ENCODE assay signal across 10 mouse cellular contexts in the genomic region with DNA sequence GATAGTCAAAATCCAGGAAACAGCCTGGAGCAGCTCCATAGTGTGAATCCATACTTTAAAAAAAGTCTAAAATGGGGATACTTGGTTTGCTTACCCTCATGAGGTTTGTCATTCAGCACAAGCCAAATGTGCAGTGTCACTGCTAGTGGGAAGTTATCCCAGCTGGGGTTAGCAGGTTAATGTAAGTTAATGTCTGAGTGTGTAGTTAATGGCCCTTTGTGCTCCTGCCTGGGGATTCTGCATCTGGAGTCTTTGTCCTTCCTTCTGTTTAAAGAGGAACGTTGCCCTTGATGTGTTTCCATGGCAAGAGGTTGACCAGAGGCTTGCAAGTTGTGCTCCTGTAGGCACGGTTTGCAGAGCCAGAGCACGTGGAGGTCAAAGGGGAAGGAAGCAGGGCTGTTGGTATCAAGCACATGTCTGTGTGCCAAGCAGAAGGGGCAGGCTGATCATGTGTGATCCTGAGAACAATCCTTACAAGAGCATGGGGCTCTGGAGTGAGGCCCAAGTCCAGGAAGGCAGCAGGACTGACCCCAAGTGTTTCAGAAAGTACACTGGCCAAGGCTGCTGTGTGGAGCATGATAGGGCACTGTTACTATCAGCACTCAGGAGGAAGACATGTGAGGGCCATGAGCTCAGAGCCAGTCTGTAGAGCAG. TPM values are rescaled to one million over a fixed set of nuclear protein-coding genes. Genes with fewer than 3 reads are reported as not detected.
DNase-seq lines count a peak whose midpoint lies in the region; ATAC-seq and TF ChIP-seq lines count a peak whose summit lies in the region.
"Had no signal": no experiment of that assay in that cellular context is flagged by ENCODE, and none has a peak within 500 bp of the region (broad histone marks: within the 10 kb centered on the region; RNA-seq: fewer than 3 reads in every experiment).

No protein-coding gene starts in this region.

- intact Hi-C loops in left cerebral cortex, postnatal 14 days (cut with DNase I): no loop called here

- no peaks in the 10 kb centered on the region for H3K9me3 ChIP-seq in embryonic facial prominence, embryonic 10.5 days
- H3K9me3 ChIP-seq in lung, embryonic 14.5 days (ENCODE audit: low read depth, low read length): no peaks in the 10 kb centered on the region

- no peaks in the 10 kb centered on the region for H3K27me3 ChIP-seq in embryonic facial prominence, embryonic 10.5 days (replicated peaks; ENCODE audit: low read depth, poor library complexity, severe bottlenecking)
- no peaks in the 10 kb centered on the region for H3K27me3 ChIP-seq in kidney, adult 2 months (replicated peaks; ENCODE audit: control insufficient read depth, insufficient read depth, low read length)
- no peaks in the 10 kb centered on the region for H3K27me3 ChIP-seq in lung, embryonic 14.5 days (ENCODE audit: insufficient read depth, low read length)

- H3K4me1 ChIP-seq in embryonic facial prominence, embryonic 10.5 days: peaks cover 27% of the 10 kb centered on the region
- peaks cover 47% of the 10 kb centered on the region for H3K4me1 ChIP-seq in kidney, adult 2 months (ENCODE audit: control insufficient read depth, insufficient read depth, low read length)
- peaks cover 36% of the 10 kb centered on the region for H3K4me1 ChIP-seq in lung, embryonic 14.5 days (ENCODE audit: insufficient read depth)

- peak; percentile 77 for DNase-seq in R1 (ENCODE audit: low read depth, low spot score)
- no peak for DNase-seq in embryonic facial prominence, embryonic 10.5 days (ENCODE audit: low spot score)
- peak; percentile 88 for DNase-seq in kidney, adult 2 months
- no peak for DNase-seq in lung, embryonic 14.5 days
- DNase-seq in left cerebral cortex, adult 9 months (ENCODE audit: low spot score in 2 of 2): no peak
- no peak for DNase-seq in retina, embryonic 14.5 days (ENCODE audit: low spot score)
- DNase-seq in left cerebral cortex, postnatal 14 days (ENCODE audit: low spot score in 2 of 2): no peak
- DNase-seq in spleen, adult 18-20 months: no peak
- DNase-seq: retina, postnatal 1 day had no signal

- WGBS in embryonic facial prominence, embryonic 10.5 days: 13% methylated on average over 3 of the region's 3 CpGs
- WGBS in kidney, adult 2 months: 5% methylated on average over 3 of the region's 3 CpGs
- 16% methylated on average over 3 of the region's 3 CpGs for WGBS in lung, embryonic 14.5 days

- no peak overlapping the region for H3K9ac ChIP-seq in lung, embryonic 14.5 days

- H3K4me3 ChIP-seq in embryonic facial prominence, embryonic 10.5 days: no peak overlapping the region
- H3K4me3 ChIP-seq in kidney, adult 2 months (ENCODE audit: insufficient read depth, low read depth, low read length): no peak overlapping the region
- no peak overlapping the region for H3K4me3 ChIP-seq in lung, embryonic 14.5 days (ENCODE audit: low read depth, low read length)

- peak; percentile 63; the same call in 1 of the 2 replicates for ATAC-seq in lung, embryonic 14.5 days (ENCODE audit: insufficient read depth)

- no peak for TF ChIP-seq POLR2A in kidney, adult 2 months (IDR thresholded peaks at IDR 0.05; ENCODE audit: low read depth, low read length)

- H3K4me2 ChIP-seq in lung, embryonic 14.5 days: peak overlapping the region; percentile 10; the same call in 1 of the 2 replicates

- no peak for TF ChIP-seq CTCF in kidney, adult 2 months (conservative IDR thresholded peaks at IDR 0.05; ENCODE audit: insufficient read depth, insufficient read length, low read depth, low read length)
- no peak for TF ChIP-seq CTCF in lung, embryonic 14.5 days (IDR thresholded peaks at IDR 0.05; ENCODE audit: low read depth)

- peaks cover 5% of the 10 kb centered on the region; the same call in 1 of the 2 replicates for H3K36me3 ChIP-seq in embryonic facial prominence, embryonic 10.5 days (replicated peaks)
- H3K36me3 ChIP-seq in kidney, adult 2 months (ENCODE audit: control insufficient read depth, insufficient read depth, low read length): no peaks in the 10 kb centered on the region; the same call in 1 of the 2 replicates
- H3K36me3 ChIP-seq in lung, embryonic 14.5 days (ENCODE audit: insufficient read depth): no peaks in the 10 kb centered on the region

- H3K27ac ChIP-seq in embryonic facial prominence, embryonic 10.5 days (replicated peaks): peak overlapping the region; percentile 72
- H3K27ac ChIP-seq in kidney, adult 2 months (ENCODE audit: insufficient read depth, low read depth, low read length): peak overlapping the region; percentile 61
- H3K27ac ChIP-seq in lung, embryonic 14.5 days (ENCODE audit: low read depth): peak overlapping the region; percentile 75

RNA-seq across cellular contexts. Expression of a gene that starts 24.7 kb away (rescaled TPM):
- 34.9 and 38.1 TPM in 2 replicates for polyA plus RNA-seq in embryonic facial prominence, embryonic 10.5 days (2016; fragmentation: Nextera tagmentation; extraction: Ambion mirVana)
- 20.6 and 23.4 TPM in 2 replicates for polyA plus RNA-seq in kidney, adult 2 months (2012; rRNA removed)
- 52.5 and 56.8 TPM in 2 replicates for polyA plus RNA-seq in lung, embryonic 14.5 days (2014; fragmentation: Nextera tagmentation; extraction: Ambion mirVana)
- total RNA-seq in left cerebral cortex, postnatal 14 days (2021): 10 to 100 TPM; 65.4 to 86.1 TPM

RNA-seq across cellular contexts. Expression of a gene that starts 41.3 kb away (rescaled TPM):
- 0.14 and 0.27 TPM in 2 replicates for polyA plus RNA-seq in embryonic facial prominence, embryonic 10.5 days (2016; fragmentation: Nextera tagmentation; extraction: Ambion mirVana)
- 0.07 TPM in 1 of 2 replicates, not detected in the other for polyA plus RNA-seq in kidney, adult 2 months (2012; rRNA removed)
- 0.21 and 0.39 TPM in 2 replicates for polyA plus RNA-seq in lung, embryonic 14.5 days (2014; fragmentation: Nextera tagmentation; extraction: Ambion mirVana)
- not detected for total RNA-seq in left cerebral cortex, postnatal 14 days (2021)
- total RNA-seq: layer of hippocampus, adult 18-20 months had no signal

Comparison
In these comparisons a context has a peak if more than half of its experiments do, and no peak if none do; other contexts are left out.
1. DNase-seq: peak in R1 (single experiment) and kidney, adult 2 months (single experiment); none in embryonic facial prominence, embryonic 10.5 days (single experiment), lung, embryonic 14.5 days (single experiment), left cerebral cortex, adult 9 months (0 of 2), retina, embryonic 14.5 days (single experiment), left cerebral cortex, postnatal 14 days (0 of 2) and spleen, adult 18-20 months (0 of 2).
2. Peak in every context shown above with its lines, with median percentiles within 50 percentile points of each other: H3K27ac ChIP-seq.